Mouse (Mus musculus) bone marrow macrophage, adult 2 months (primary cell): ENCODE measurements at regions not wholly inside any gene's neighbourhood (a gene's known extent, or its start where the extent isn't known, plus 50 kb on each side); places are given as distances from the start of the nearest gene placed in this dataset.

ENCODE experiments used
- H3K27ac ChIP-seq: 2 replicates; pipeline ENCODE4 v1.5.1; 2012; ENCODE audit warnings: low read depth, low read length; ENCODE audit not compliant: insufficient read depth
- H3K4me1 ChIP-seq: 2 replicates; pipeline ENCODE4 v1.6.1; 2012; ENCODE audit warnings: low read length; ENCODE audit not compliant: control insufficient read depth, insufficient read depth
- H3K4me3 ChIP-seq: 2 replicates; pipeline ENCODE4 v1.5.1; 2012; ENCODE audit warnings: mild to moderate bottlenecking, low read length, moderate library complexity; ENCODE audit not compliant: insufficient read depth
- CTCF ChIP-seq: IDR thresholded peaks from 2 replicates; pipeline ENCODE4 v1.5.1; 2012; ENCODE audit warnings: low read depth, mild to moderate bottlenecking, low read length, moderate library complexity
- POLR2A ChIP-seq: IDR thresholded peaks from 2 replicates; pipeline ENCODE4 v1.6.1; 2012; ENCODE audit warnings: mild to moderate bottlenecking, low read depth, low read length, borderline replicate concordance

DNA sequence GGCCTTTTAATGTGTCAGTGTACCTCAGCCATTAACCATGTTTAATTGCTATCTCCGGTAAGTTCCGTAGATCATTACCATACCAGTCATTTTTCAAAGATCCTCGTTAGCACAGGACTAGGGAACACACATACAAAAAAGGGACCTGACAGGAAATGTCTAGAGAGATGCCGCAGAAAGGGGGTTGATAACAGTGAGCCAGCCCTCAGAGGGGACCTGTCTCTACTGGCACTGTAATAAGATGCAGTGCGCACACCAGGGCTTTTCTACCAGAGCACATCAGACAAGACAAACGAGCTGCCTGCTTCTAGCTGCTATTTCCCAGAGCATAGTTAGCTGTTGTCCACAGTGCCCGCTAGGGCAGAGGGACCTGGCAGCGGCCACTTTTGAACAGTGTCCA is 199.1 kb downstream of the Sox11 start:
- Histone ChIP-seq H3K4me3 (no peak overlapping the region), H3K27ac (no peak overlapping the region), H3K4me1 (no peaks in the 10 kb centered on the region)
- TF ChIP-seq CTCF (no peak), POLR2A (no peak)

DNA sequence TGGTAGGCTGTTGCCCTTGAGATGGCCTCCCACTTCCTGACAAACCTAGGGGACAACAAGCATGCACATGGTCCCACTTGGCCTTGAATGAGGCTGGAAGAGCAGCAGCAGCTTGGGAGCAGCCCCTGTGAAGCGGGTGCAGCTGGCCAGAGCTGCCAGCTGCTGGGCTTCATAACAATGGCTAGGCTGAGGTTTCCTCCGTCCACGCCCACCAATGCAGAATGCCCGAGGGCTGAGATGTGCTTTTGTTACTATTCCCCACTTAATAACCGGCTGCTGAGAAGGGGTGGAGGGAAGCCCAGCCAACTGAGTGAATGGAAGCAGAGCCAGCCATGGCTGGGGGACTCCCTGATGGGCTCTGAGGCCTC is 202.1 kb downstream of the Sox11 start:
- Histone ChIP-seq H3K4me1 (no peaks in the 10 kb centered on the region), H3K4me3 (no peak overlapping the region), H3K27ac (no peak overlapping the region)
- TF ChIP-seq CTCF (no peak), POLR2A (no peak)

DNA sequence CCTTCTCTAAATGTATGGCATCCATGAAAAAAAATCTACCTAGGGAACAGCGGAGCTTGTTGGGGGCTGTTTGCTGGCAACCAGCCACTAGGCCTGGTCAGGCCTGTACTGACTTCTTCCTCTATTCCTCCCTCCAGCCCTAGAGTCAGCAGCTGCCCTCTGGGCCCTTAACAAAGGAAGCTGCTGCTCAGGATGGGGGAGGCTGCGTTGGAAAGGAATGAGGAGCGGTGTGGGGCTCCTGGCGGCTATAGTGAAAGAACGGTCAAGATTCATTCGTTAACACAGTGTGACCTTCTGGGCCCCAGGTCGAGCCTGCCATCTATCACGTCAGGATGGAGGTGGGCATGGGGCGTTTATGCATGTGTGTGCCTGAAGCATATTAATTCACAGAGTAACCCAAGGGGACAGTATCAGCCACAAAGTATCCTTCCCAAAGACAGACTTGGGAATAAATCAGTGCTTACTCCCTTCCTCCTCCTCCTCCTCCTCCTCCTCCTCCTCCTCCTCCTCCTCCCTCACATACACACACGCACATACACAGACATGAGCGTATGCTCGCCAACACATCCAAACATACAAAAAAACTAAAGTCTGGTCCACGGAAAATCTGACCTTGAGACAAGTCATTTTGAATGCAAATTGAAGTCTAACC is 202.6 kb downstream of the Sox11 start:
- TF ChIP-seq CTCF: no peak
- no peak for TF ChIP-seq POLR2A
- H3K4me1 ChIP-seq: no peaks in the 10 kb centered on the region

DNA sequence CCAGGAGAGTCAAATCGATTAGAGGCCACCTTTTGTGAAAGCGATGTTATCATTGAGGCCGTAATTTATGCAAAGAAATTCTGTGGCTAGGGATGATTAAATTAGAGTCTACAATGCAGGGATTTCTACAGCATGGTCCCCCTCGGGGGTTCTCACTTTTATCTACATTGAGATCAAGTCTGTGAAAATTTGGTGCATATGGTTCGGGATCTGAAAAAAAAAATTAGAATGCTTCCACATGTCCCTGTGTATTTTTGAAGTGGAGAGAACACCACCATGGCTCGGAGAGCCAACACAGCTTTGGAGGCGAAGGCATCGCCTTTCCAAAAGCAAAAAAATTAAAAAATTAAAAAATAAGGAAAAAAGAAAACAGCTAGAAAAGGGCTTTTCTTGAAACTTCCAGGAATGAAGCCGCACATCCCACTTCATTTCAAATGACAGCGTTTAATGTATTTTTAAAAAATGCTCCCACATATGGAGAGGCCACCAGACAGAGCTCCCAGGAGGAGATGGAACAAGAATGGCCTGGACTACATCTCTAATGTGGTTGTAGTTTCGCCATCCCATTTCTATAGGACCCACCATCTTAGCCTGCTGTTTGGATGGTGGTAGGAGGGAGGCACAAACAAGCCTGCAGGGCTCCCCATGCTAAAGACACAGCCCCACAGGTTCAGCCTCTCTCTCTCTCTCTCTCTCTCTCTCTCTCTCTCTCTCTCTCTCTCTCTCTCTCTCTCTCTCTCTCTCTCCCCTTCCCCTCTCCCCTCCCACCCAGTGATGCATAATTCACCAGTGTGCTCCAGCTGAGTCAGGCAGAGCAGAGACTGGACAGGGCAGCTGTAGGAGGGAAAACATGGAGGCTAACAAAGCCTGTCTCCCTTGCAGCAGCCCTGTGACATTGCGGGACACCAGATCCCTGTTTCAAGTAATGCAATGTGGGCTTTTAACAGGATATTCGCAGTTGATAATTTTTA is 203.4 kb downstream of the Sox11 start:
- Histone ChIP-seq H3K27ac (no peak overlapping the region), H3K4me3 (no peak overlapping the region), H3K4me1 (no peaks in the 10 kb centered on the region)
- TF ChIP-seq POLR2A (no peak), CTCF (no peak)

More for the DNA sequence above, 202.6 kb downstream of the Sox11 start:
- no peak overlapping the region for H3K4me3 ChIP-seq
- no peak overlapping the region for H3K27ac ChIP-seq

DNA sequence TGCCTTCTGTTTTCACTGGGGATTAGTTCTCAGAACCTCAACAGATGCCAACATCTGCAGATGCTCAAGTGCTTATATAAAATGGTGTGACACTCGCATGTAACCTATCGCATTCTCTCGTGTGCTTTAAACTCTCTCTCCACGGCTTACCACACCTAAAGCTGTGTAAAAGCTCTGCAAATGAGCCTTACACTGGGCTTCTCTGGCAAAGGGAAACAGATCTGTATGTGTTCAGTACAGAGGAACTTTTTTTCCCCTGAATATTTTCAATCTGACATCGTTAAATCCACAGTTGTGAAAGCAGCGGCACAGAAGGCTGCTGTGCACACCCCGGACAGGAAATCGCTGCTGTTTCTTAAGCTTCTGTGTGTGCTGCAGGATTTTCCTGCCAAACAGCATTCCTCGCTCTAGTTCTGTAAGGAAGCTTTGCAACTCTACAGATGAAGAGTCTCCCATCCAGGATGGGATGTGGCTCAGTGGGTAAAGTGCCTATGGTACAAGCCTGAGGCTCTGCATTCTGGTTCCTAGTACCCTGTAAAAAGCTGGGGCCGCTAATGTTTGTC is 206.3 kb downstream of the Sox11 start:
- Histone ChIP-seq H3K27ac (no peak overlapping the region), H3K4me1 (no peaks in the 10 kb centered on the region), H3K4me3 (no peak overlapping the region)
- TF ChIP-seq CTCF: no peak
- TF ChIP-seq POLR2A: no peak

DNA sequence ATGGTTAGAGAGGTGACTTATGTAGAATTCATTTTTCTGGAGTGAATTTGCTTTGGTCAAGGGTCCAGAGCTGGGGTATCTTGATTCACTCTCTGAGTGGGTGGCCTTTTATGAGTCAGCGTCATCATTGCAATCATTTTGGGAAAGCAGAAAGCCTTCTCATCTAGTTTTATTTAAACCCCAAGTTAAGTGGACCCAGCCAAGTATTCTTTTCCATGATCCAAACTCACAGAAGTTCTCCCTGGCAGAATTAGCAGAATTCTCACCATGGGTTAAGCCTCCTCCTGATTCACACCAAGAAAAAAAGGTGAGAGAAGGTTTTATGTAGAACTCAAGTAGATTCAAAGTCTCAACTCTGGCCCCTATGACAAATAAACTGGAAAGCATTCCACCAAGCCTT is 211.8 kb downstream of the Sox11 start:
- Histone ChIP-seq H3K27ac (no peak overlapping the region), H3K4me1 (no peaks in the 10 kb centered on the region), H3K4me3 (no peak overlapping the region)
- no peak for TF ChIP-seq CTCF
- TF ChIP-seq POLR2A: no peak

DNA sequence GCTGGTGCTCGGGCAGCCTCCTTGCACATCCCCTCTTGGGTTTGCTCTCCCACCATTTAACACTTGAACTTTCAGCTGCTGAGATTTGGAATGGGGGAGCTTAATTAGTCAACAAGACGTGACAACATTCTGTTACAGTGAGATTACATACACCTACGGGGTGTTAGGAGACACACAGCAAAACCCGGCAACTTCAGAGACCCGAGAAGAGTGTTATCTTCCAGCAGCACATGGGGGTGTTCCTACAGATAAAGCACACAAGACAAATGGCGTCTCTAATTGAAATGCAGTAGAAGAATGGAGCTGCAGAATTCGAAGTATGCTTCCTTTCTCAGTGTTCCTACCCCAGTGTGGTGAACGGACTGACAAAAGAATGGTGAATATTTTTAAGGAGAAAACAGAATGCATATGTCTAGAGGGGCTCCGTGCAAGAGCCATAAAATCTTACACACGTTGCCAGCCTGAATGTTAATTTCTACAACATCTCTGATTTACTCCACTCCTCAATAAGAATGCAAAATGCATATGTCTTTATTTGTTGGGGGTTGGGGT is 215.2 kb downstream of the Sox11 start:
- TF ChIP-seq CTCF (no peak), POLR2A (no peak)
- Histone ChIP-seq H3K27ac (no peak overlapping the region), H3K4me1 (no peaks in the 10 kb centered on the region), H3K4me3 (no peak overlapping the region)

DNA sequence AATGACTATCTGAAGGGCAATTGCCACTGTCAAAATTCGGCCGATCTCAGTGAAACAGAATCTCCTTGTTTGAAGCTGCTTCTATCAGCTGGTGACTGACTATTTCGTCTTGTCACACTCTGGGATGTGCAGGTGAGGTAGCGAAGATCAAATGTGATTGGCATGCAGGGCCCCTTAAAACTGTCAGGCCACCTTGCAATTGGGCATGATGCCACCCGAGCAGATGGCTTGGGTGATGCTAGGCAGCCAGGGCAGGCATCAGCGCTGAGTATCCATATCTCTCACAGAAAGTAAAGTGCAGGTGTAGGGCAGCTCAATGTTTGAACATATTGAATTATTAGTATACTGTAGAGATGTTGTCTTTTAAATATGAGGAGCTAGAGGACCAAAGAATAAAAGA is 223.8 kb downstream of the Sox11 start:
- Histone ChIP-seq H3K4me3 (no peak overlapping the region), H3K4me1 (no peaks in the 10 kb centered on the region), H3K27ac (no peak overlapping the region)
- TF ChIP-seq POLR2A (no peak), CTCF (no peak)

DNA sequence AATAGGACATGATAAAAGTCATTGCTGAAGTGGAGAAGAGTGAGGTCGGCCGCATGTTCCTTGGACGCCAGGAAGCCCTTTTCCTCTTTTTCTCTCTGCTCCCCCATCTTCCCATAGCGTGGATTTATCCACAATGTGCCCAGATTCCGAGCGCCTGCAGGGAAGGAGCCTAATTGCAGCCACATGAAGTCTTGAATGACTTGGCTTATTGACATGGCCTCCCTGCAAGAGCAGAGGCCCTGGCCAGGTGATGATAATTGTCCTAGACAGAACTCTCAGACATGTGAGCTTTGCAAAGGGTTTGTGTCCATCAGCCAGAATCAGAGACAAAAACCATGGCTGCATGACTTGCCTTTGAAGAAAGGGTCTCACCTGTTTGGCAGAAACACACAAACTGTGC is 227.0 kb downstream of the Sox11 start:
- Histone ChIP-seq H3K4me1 (no peaks in the 10 kb centered on the region), H3K4me3 (no peak overlapping the region)
- TF ChIP-seq POLR2A (no peak), CTCF (no peak)

DNA sequence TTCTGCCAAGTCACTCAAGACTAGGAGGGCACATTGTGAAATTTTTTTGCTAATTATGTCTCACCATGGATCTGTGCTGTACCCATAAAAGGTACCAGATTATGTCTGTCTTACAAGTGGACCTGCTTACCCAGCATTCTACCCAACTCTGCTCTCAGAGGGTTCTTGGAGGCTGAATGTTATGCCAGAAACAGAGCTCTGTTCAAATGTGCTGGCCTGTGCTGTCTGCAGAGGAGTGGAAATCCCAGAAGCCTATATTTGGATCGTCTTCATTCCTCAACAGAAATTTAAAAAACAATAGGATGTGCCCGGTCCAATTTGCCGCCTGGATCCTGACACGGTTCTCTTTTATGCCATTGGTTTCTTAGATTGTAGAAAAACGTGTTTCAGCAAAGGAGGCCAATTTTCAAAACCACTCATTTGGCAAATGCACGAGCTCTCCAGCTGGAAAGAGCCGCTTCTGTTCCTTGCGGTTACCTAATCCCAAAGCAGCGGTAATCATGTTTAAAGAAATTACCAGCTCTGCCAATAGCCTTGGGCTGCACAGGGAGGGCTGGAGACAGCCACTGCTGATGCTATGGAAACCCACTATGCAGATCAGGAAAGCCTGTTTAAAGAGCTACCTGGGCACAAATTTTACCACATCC is 237.3 kb downstream of the Sox11 start:
- Histone ChIP-seq H3K4me3 (no peak overlapping the region), H3K4me1 (no peaks in the 10 kb centered on the region), H3K27ac (no peak overlapping the region)
- TF ChIP-seq CTCF (no peak), POLR2A (no peak)

More for the DNA sequence above, 227.0 kb downstream of the Sox11 start:
- no peak overlapping the region for H3K27ac ChIP-seq
